Mouse (Mus musculus) common myeloid progenitor, adult 5-6 weeks (primary cell): ENCODE measurements around the gene Scd2. TPM values are rescaled to one million over a fixed set of nuclear protein-coding genes. Genes with fewer than 3 reads are reported as not detected.
A peak's percentile ranks its signal among the peaks of the same experiment; 100 is the strongest.
"Not testable (repeated sequence)": the region's sequence is repeated elsewhere in the genome, so short reads cannot be mapped to it uniquely, and the experiment has no call there.

Experiments used
- ATAC-seq: replicated peaks from 2 replicates; pipeline ENCODE4 v1.8.0; 2016; ENCODE audit warnings: low read depth, mild to moderate bottlenecking, moderate TSS enrichment, inconsistent platforms; ENCODE audit not compliant: poor library complexity, severe bottlenecking
- total RNA-seq: library from RNA; stranded (forward); fragments of 200-1000, 187-1606 nt; gene quantifications from 2 replicates; pipeline ENCODE4 v1.2.3, GENCODE M21; 2017

The Scd2 gene
- total RNA-seq, 1 experiment from 2014 or later = 135 TPM

GRCm38 (mm10) chr19:44309351-44310154 lies 16.1 kb downstream of the Scd2 start:
- no peak for ATAC-seq

GRCm38 (mm10) chr19:44310155-44310575 lies 16.7 kb downstream of the Scd2 start:
- ATAC-seq = not testable (repeated sequence)

GRCm38 (mm10) chr19:44310814-44311213 lies 17.3 kb downstream of the Scd2 start:
- no peak for ATAC-seq

- ATAC-seq = no peak
These were observed 18.0 kb downstream of the Scd2 start for GRCm38 (mm10) chr19:44311306-44312006.

GRCm38 (mm10) chr19:44312007-44312360 lies 18.5 kb downstream of the Scd2 start:
- no peak for ATAC-seq

- ATAC-seq = no peak
These were observed 19.6 kb downstream of the Scd2 start for GRCm38 (mm10) chr19:44313066-44313465.

GRCm38 (mm10) chr19:44314327-44314759 lies 20.9 kb downstream of the Scd2 start:
- ATAC-seq = peak; percentile 88

GRCm38 (mm10) chr19:44314871-44315414 lies 21.5 kb downstream of the Scd2 start:
- ATAC-seq = peak; percentile 64

- no peak for ATAC-seq
These were observed 23.4 kb downstream of the Scd2 start for GRCm38 (mm10) chr19:44316752-44317315.

- no peak for ATAC-seq
These were observed 23.9 kb downstream of the Scd2 start for GRCm38 (mm10) chr19:44317391-44317790.

- ATAC-seq = no peak
These were observed 25.1 kb downstream of the Scd2 start for GRCm38 (mm10) chr19:44318545-44318944.

- ATAC-seq = no peak
These were observed 26.8 kb downstream of the Scd2 start for GRCm38 (mm10) chr19:44320316-44320715.

GRCm38 (mm10) chr19:44321201-44321600 lies 27.7 kb downstream of the Scd2 start:
- no peak for ATAC-seq

- no peak for ATAC-seq
These were observed 28.2 kb downstream of the Scd2 start for GRCm38 (mm10) chr19:44321631-44322030.

GRCm38 (mm10) chr19:44329566-44329965 lies 36.1 kb downstream of the Scd2 start:
- no peak for ATAC-seq

GRCm38 (mm10) chr19:44331128-44331527 lies 37.7 kb downstream of the Scd2 start:
- ATAC-seq = not testable (repeated sequence)

GRCm38 (mm10) chr19:44331911-44332310 lies 38.4 kb downstream of the Scd2 start:
- ATAC-seq = peak; percentile 63

GRCm38 (mm10) chr19:44332326-44332725 lies 38.9 kb downstream of the Scd2 start:
- ATAC-seq = peak; percentile 32

- no peak for ATAC-seq
These were observed 39.6 kb downstream of the Scd2 start, which contains the start of gene Scd4 for GRCm38 (mm10) chr19:44332833-44333623. Gene Scd4, plus strand, starts transcription at chr19:44333092.

GRCm38 (mm10) chr19:44333991-44334390 lies 40.5 kb downstream of the Scd2 start:
- no peak for ATAC-seq
